Mouse (Mus musculus) E14TG2a.4 (cell line): ENCODE results near the gene Crebzf.

Experiments
- CTCF ChIP-seq: conservative IDR thresholded peaks from 2 replicates; pipeline ENCODE4 v1.5.1; 2014; ENCODE audit warnings: low read length
- NANOG ChIP-seq: IDR thresholded peaks from 2 replicates; pipeline ENCODE4 v1.6.1; 2014; ENCODE audit warnings: borderline replicate concordance, low read length, mixed read lengths
- POU5F1 ChIP-seq: IDR thresholded peaks from 2 replicates; pipeline ENCODE4 v1.6.1; 2014; ENCODE audit warnings: low read length, borderline replicate concordance

DNA sequence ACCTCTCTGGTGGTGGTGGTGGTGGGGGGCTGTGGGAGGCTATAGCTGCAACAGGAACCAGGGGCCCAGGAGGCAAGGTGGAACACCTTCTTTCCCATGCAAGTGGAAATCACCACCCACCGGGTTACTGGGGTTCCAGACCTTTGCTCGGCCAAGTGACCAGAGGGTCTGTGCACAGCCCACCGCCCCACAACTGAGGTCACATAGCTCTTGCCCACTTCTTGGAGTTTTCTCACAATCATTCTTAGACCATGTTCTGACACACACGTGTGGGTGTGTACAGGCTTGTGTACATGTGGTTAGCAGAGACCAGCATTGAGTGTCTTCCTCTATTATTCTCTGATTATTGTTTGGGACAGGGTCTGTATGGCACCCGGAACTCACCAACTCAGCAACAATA is 18.9 kb downstream of the Crebzf start:
- TF ChIP-seq CTCF (no peak), NANOG (no peak), POU5F1 (no peak)
